Mouse (Mus musculus) limb, embryonic 11.5 days (tissue): ENCODE measurements around the gene Zfp985. TPM values are rescaled to one million over a fixed set of nuclear protein-coding genes. Genes with fewer than 3 reads are reported as not detected.
A peak's percentile ranks its signal among the peaks of the same experiment; 100 is the strongest.
"Not testable (repeated sequence)": the region's sequence is repeated elsewhere in the genome, so short reads cannot be mapped to it uniquely, and the experiment has no call there.

Experiments
- ATAC-seq: fragments of 200-750 bp; cut with Nextera tagmentation; 2 replicates; pipeline ENCODE4 v1.8.0; 2017; ENCODE audit warnings: low read depth; ENCODE audit not compliant: insufficient number of reproducible peaks, low FRiP score, low TSS enrichment
- DNase-seq: peaks from one replicate; pipeline ENCODE4 v3.0.0-alpha.2; 2015; ENCODE audit warnings: low spot score
- H3K27ac ChIP-seq: fragments of 300-500 bp; sonication (generic); replicated peaks from 2 replicates; pipeline ENCODE4 v1.5.1; 2014; ENCODE audit warnings: low read depth, mild to moderate bottlenecking, low read length
- H3K27me3 ChIP-seq: fragments of 300-500 bp; sonication (generic); 2 replicates; pipeline ENCODE4 v1.6.1; 2014; ENCODE audit warnings: mild to moderate bottlenecking, low read length, mixed read lengths; ENCODE audit not compliant: control insufficient read depth, insufficient read depth
- H3K36me3 ChIP-seq: fragments of 300-500 bp; sonication (generic); 2 replicates; pipeline ENCODE4 v1.6.1; 2014; ENCODE audit warnings: mild to moderate bottlenecking, low read length, moderate library complexity, mixed read lengths; ENCODE audit not compliant: control insufficient read depth, insufficient read depth
- H3K4me1 ChIP-seq: fragments of 300-500 bp; sonication (generic); 2 replicates; pipeline ENCODE4 v1.6.1; 2014; ENCODE audit warnings: low read length, mixed read lengths; ENCODE audit not compliant: control insufficient read depth, insufficient read depth
- H3K4me2 ChIP-seq: fragments of 300-500 bp; sonication (generic); 2 replicates; pipeline ENCODE4 v1.6.1; 2014; ENCODE audit warnings: low read depth, mild to moderate bottlenecking, moderate library complexity; ENCODE audit not compliant: severe bottlenecking
- H3K4me3 ChIP-seq: fragments of 300-500 bp; sonication (generic); 2 replicates; pipeline ENCODE4 v1.5.1; 2014; ENCODE audit warnings: low read depth, low read length
- H3K9ac ChIP-seq: fragments of 300-500 bp; sonication (generic); 2 replicates; pipeline ENCODE4 v1.6.1; 2014; ENCODE audit warnings: mild to moderate bottlenecking, low read length
- H3K9me3 ChIP-seq: fragments of 300-500 bp; sonication (generic); 2 replicates; pipeline ENCODE4 v1.6.1; 2016; ENCODE audit warnings: low read length; ENCODE audit not compliant: control insufficient read depth
- WGBS: fragments of 180-500 bp; shearing (Covaris S2); extraction: QIAGEN DNeasy Blood & Tissue Kit; methylation state at CpG from one replicate; pipeline ENCODE4 v1.1.7; 2014; 5-methylcytosine and 5-hydroxymethylcytosine counted together
- polyA plus RNA-seq: library from polyadenylated mRNA; unstranded; fragments of >200 nt; fragmentation: Nextera tagmentation; extraction: Ambion mirVana; gene quantifications from 2 replicates; pipeline ENCODE4 v1.2.1, GENCODE M21; 2014

The Zfp985 gene
- polyA plus RNA-seq, 1 experiment from 2014 or later: 0.07 TPM

DNA sequence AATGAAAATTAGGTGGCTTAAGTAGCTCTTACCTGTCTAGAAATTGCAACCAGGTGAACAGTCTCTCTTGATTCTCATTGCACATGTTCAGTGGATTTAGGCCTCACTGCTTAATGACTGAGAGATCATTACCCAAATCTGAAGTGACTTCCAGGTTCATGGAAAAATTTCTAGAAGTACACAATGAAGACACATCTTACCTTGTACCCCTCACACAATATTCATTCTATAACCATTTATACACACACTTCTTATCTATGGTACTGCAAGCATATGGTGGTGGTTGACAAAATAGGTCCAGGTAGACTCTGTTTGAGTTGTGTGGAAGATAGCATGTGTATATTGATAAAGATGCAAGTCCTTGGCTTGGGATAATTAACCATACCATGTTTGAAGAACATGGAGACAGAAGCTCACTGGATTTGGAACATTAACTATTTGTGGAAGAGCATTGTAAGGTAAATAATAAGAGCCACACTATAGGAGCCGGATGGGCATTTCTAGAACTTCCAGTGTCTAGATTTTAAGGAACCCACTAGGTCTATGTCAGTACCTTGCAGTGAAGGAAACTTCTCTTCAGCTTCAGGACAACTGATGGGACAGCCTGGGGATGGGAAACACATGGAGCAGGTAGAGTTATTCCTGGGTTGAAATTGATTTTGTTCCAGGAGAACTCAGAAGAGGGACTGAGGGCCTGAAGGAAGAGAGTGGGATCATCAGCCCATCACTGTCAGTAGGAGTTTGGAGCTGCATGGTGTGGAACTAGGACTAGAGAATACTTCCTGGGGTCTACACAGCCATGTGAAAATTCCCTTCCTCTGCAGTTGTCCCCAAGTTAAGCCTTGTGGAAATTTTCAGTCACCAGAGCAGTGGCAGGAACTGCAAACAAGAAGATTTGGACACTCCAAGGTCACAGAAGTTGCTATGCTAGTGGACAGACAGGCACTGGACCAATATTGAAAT is 33.7 kb downstream of the Zfp985 start:
- H3K4me3 ChIP-seq: no peak overlapping the region
- H3K27ac ChIP-seq: no peak overlapping the region
- H3K9me3 ChIP-seq: peaks cover 5% of the 10 kb centered on the region
- no peak for DNase-seq
- WGBS: 56% methylated on average over 1 of the region's 1 CpGs
- no peaks in the 10 kb centered on the region for H3K36me3 ChIP-seq
- no peaks in the 10 kb centered on the region for H3K4me1 ChIP-seq
- peak; percentile 67; the same call in 1 of the 2 replicates for ATAC-seq
- no peaks in the 10 kb centered on the region for H3K27me3 ChIP-seq
- no peak overlapping the region for H3K4me2 ChIP-seq
- H3K9ac ChIP-seq: no peak overlapping the region

DNA sequence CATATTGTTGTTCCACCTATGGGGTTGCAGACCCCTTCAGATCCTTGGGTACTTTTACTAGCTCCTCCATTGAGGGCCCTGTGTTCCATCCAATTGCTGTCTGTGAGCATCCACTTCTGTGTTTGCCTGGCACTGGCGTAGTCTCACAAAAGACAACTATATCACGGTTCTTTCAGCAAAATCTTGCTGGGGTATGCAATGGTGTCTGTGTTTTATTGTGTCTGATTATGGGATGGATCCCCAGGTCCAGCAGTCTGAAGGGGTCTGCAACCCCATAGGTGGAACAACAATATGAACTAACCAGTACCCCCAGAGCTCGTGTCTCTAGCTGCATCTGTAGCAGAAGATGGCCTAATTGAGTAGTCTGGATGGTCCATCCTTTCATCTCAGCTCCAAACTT is 41.6 kb downstream of the Zfp985 start:
- WGBS: 81% methylated on average over 3 of the region's 3 CpGs
- not testable (repeated sequence) for H3K27ac ChIP-seq, H3K27me3 ChIP-seq, H3K36me3 ChIP-seq, H3K4me2 ChIP-seq, H3K4me1 ChIP-seq, H3K9me3 ChIP-seq, DNase-seq, H3K9ac ChIP-seq, H3K4me3 ChIP-seq
- peak; percentile 41; the same call in 1 of the 2 replicates for ATAC-seq

- DNase-seq (no peak), ATAC-seq (no peak)
- Histone ChIP-seq H3K9me3 (peaks cover 6% of the 10 kb centered on the region), H3K27me3 (no peaks in the 10 kb centered on the region), H3K36me3 (no peaks in the 10 kb centered on the region), H3K9ac (no peak overlapping the region), H3K27ac (no peak overlapping the region), H3K4me3 (no peak overlapping the region), H3K4me1 (no peaks in the 10 kb centered on the region), H3K4me2 (no peak overlapping the region)
- WGBS: 64% methylated on average over 1 of the region's 1 CpGs
Observed at GRCm38 (mm10) chr4:147597685-147598084, 44.6 kb downstream of the Zfp985 start.

DNA sequence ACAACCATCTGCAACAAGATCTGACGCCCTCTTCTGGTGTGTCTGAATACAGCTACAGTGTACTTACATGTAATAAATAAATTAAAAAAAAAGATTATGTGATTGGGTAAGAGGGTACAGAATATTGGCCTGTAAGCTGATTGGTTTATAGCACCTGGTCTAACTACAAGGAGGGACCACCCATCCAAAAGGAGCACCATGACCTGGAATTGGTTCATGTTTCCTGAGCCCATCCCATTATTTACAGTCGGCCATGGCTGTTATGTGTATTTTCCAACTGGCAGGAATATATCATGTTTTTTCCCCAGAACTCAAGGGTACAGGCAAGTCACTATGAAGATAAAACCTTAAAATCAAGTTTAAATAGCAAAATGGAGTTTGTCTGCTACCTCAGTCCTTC is 45.8 kb downstream of the Zfp985 start:
- no peak overlapping the region for H3K27ac ChIP-seq
- peaks cover 6% of the 10 kb centered on the region for H3K9me3 ChIP-seq
- H3K4me2 ChIP-seq: no peak overlapping the region
- no peak overlapping the region for H3K9ac ChIP-seq
- no peak overlapping the region for H3K4me3 ChIP-seq
- ATAC-seq (peak; percentile 23; the same call in 1 of the 2 replicates), DNase-seq (no peak)
- H3K36me3 ChIP-seq: no peaks in the 10 kb centered on the region
- WGBS: 61% methylated on average over 2 of the region's 2 CpGs
- no peaks in the 10 kb centered on the region for H3K27me3 ChIP-seq
- no peaks in the 10 kb centered on the region for H3K4me1 ChIP-seq

DNA sequence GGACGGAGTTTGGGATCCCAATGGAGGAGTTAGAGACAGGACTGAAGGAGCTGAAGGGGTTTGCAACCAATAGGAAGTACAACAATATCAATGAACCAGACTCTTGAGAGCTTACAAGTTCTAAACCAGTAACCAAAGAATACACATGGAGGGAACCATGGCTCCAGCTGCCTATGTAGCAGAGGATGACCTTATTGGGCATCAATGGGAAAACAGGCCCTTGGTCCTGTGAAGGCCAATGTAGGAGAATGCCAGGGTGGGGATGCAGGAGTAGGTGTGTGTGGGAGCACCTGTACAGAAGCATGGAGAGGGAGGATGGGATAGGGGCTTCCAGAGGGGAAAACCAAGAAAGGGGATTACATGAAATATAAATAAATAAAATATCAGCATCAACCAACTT is 48.8 kb downstream of the Zfp985 start:
- no peak for ATAC-seq

DNA sequence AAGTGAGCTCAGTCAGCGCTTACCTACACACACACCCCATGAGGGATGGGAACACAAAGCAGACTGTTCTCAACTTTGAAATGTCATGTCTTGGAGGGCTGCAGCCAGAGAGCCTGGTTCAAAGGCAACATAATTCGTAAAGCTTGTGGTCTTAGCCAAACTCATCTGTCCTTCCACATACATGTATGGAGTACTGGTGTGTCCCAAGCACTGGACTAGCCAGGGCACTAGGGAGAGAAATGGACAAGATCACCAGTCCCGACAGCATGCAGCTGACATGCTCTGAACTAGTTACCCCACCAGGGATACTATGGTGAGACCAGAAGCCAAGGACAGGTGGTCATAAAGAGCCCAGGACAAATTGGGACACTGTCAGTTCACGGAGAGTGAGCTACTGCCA is 50.7 kb downstream of the Zfp985 start:
- Histone ChIP-seq H3K27ac (no peak overlapping the region), H3K9me3 (peaks cover 2% of the 10 kb centered on the region; the same call in 1 of the 2 replicates), H3K4me3 (no peak overlapping the region), H3K4me2 (no peak overlapping the region), H3K27me3 (no peaks in the 10 kb centered on the region), H3K4me1 (no peaks in the 10 kb centered on the region), H3K9ac (no peak overlapping the region), H3K36me3 (no peaks in the 10 kb centered on the region)
- ATAC-seq (no peak), DNase-seq (no peak)
- WGBS: 76% methylated on average over 4 of the region's 4 CpGs

More for the DNA sequence above, 48.8 kb downstream of the Zfp985 start:
- no peak overlapping the region for H3K27ac ChIP-seq
- H3K27me3 ChIP-seq: no peaks in the 10 kb centered on the region
- peaks cover 2% of the 10 kb centered on the region; the same call in 1 of the 2 replicates for H3K9me3 ChIP-seq
- H3K4me2 ChIP-seq: no peak overlapping the region
- no peak overlapping the region for H3K9ac ChIP-seq
- H3K4me1 ChIP-seq: no peaks in the 10 kb centered on the region
- H3K4me3 ChIP-seq: no peak overlapping the region
- no peaks in the 10 kb centered on the region for H3K36me3 ChIP-seq
- no peak for DNase-seq
- 45% methylated on average over 1 of the region's 1 CpGs for WGBS

DNA sequence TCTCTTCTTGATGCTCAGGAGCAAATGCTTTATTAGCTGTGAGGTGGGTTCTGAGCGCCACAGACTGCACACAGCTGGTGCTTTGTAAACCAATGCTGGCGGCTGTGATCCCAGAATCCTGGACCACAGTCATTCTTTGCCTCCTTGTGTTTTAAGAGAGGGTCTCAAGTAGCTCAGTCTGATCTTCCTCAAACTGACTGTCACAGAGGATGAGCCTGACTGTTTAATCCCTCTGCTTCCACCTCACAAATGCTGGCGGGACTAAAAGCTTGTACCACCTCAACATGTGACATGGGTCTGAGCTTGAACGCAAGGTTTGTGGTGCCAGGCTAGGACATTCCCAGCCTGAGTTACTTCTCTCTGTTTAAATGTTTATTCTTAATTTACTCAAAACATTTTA is 52.4 kb downstream of the Zfp985 start:
- Histone ChIP-seq H3K4me3 (no peak overlapping the region), H3K4me1 (no peaks in the 10 kb centered on the region), H3K9ac (no peak overlapping the region), H3K27ac (no peak overlapping the region), H3K4me2 (no peak overlapping the region), H3K27me3 (no peaks in the 10 kb centered on the region), H3K9me3 (no peaks in the 10 kb centered on the region), H3K36me3 (no peaks in the 10 kb centered on the region)
- DNase-seq (no peak), ATAC-seq (no peak)
- WGBS: 77% methylated on average over 4 of the region's 4 CpGs

DNA sequence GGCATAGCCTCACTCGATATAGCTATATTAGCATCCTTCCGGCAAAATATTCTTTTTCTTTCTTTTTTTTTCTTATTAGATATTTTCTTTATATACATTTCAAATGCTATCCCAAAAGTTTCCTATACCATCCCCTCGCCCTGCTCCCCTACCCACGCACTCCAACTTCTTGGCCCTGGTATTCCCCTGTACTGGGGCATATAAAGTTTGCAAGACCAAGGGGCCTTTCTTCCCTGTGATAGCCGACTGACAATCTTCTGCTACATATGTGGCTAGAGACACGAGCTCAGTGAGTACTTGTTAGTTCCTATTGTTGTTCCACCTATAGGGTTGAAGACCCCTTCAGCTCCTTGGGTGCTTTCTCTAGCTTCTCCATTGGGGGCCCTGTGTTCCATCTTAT is 53.4 kb downstream of the Zfp985 start:
- ATAC-seq, H3K36me3 ChIP-seq, H3K9me3 ChIP-seq, H3K4me1 ChIP-seq, H3K4me2 ChIP-seq, H3K27me3 ChIP-seq, H3K9ac ChIP-seq, H3K27ac ChIP-seq, DNase-seq, H3K4me3 ChIP-seq: not testable (repeated sequence)
- WGBS: 84% methylated on average over 6 of the region's 6 CpGs
